Mouse (Mus musculus): ENCODE results near the gene Rbm20.

Gene Rbm20

GRCm38 (mm10) chr19:53755346-53755745 lies 78.2 kb downstream of the Rbm20 start:
- DNase-seq (ENCODE audit: low read depth, low spot score), result no peak

GRCm38 (mm10) chr19:53757432-53758109 lies 80.5 kb downstream of the Rbm20 start:
- no peak for DNase-seq (ENCODE audit: low read depth, low spot score)

GRCm38 (mm10) chr19:53758881-53759418 lies 81.8 kb downstream of the Rbm20 start:
- DNase-seq (ENCODE audit: low read depth, low spot score), result no peak

- DNase-seq (ENCODE audit: low read depth, low spot score), result no peak
Measured at GRCm38 (mm10) chr19:53760125-53761101, 83.3 kb downstream of the Rbm20 start.

GRCm38 (mm10) chr19:53762749-53763438 lies 85.8 kb downstream of the Rbm20 start:
- no peak for DNase-seq (ENCODE audit: low read depth, low spot score)

- no peak for DNase-seq (ENCODE audit: low read depth, low spot score)
Measured at GRCm38 (mm10) chr19:53764688-53765478, 87.8 kb downstream of the Rbm20 start.

GRCm38 (mm10) chr19:53768478-53768877 lies 91.4 kb downstream of the Rbm20 start:
- peak; percentile 60 for DNase-seq (ENCODE audit: low read depth, low spot score)

- no peak for DNase-seq (ENCODE audit: low read depth, low spot score)
Measured at GRCm38 (mm10) chr19:53773937-53774640, 97.0 kb downstream of the Rbm20 start.

- no peak for DNase-seq (ENCODE audit: low read depth, low spot score)
Measured at GRCm38 (mm10) chr19:53774641-53775350, 97.7 kb downstream of the Rbm20 start.

GRCm38 (mm10) chr19:53779402-53779801 lies 102.3 kb downstream of the Rbm20 start:
- no peak for DNase-seq (ENCODE audit: low read depth, low spot score)

- DNase-seq (ENCODE audit: low read depth, low spot score), result no peak
Measured at GRCm38 (mm10) chr19:53779818-53780217, 102.7 kb downstream of the Rbm20 start.

GRCm38 (mm10) chr19:53780752-53781602 lies 103.9 kb downstream of the Rbm20 start:
- no peak for DNase-seq (ENCODE audit: low read depth, low spot score)

GRCm38 (mm10) chr19:53781826-53782225 lies 104.7 kb downstream of the Rbm20 start:
- no peak for DNase-seq (ENCODE audit: low read depth, low spot score)

GRCm38 (mm10) chr19:53785352-53785751 lies 108.2 kb downstream of the Rbm20 start:
- DNase-seq (ENCODE audit: low read depth, low spot score), result no peak

- no peak for DNase-seq (ENCODE audit: low read depth, low spot score)
Measured at GRCm38 (mm10) chr19:53786239-53786638, 109.1 kb downstream of the Rbm20 start.

GRCm38 (mm10) chr19:53786836-53787235 lies 109.7 kb downstream of the Rbm20 start:
- no peak for DNase-seq (ENCODE audit: low read depth, low spot score)

- DNase-seq (ENCODE audit: low read depth, low spot score), result no peak
Measured at GRCm38 (mm10) chr19:53788621-53789331, 111.7 kb downstream of the Rbm20 start.

GRCm38 (mm10) chr19:53789571-53789970 lies 112.5 kb downstream of the Rbm20 start:
- DNase-seq (ENCODE audit: low read depth, low spot score), result no peak
